Mouse (Mus musculus) urinary bladder, postnatal 0 days (tissue): ENCODE measurements around the gene Ilf2. TPM values are rescaled to one million over a fixed set of nuclear protein-coding genes. Genes with fewer than 3 reads are reported as not detected.

Source experiments
- polyA plus RNA-seq: library from polyadenylated mRNA; unstranded; fragments of >200 nt; fragmentation: Nextera tagmentation; extraction: Ambion mirVana; gene quantifications from 2 replicates; pipeline ENCODE4 v1.2.1, GENCODE M21; 2015

Ilf2 gene
- polyA plus RNA-seq = 59.7 and 65.9 TPM in 2 replicates

GRCm38 (mm10) chr3:90475831-90476611, at the start of gene Ilf2:
TSS of gene Ilf2 (plus strand) at chr3:90476126.

GRCm38 (mm10) chr3:90433381-90434020, 42.4 kb upstream of the Ilf2 start, which contains the start of gene Ints3:
TSS of gene Ints3 (minus strand) at chr3:90433622.

GRCm38 (mm10) chr3:90465686-90466310, 10.1 kb upstream of the Ilf2 start, which contains the start of gene Npr1:
TSS of gene Npr1 (minus strand) at chr3:90465866.

GRCm38 (mm10) chr3:90490696-90491256, 14.8 kb downstream of the Ilf2 start, which contains the start of gene Snapin:
TSS of gene Snapin (minus strand) at chr3:90491033.

GRCm38 (mm10) chr3:90508950-90509746, 33.2 kb downstream of the Ilf2 start, which contains the start of gene Chtop:
TSS of gene Chtop (minus strand) at chr3:90509498.

GRCm38 (mm10) chr3:90513796-90514590, 38.1 kb downstream of the Ilf2 start, which contains the start of the genes S100a1 and S100a13:
TSS of gene S100a1 (minus strand) at chr3:90514392.
TSS of gene S100a13 (plus strand) at chr3:90514435.

GRCm38 (mm10) chr3:90526580-90526979, 50.7 kb downstream of the Ilf2 start, which contains the start of gene S100a14:
TSS of gene S100a14 (plus strand) at chr3:90526856.

GRCm38 (mm10) chr3:90537141-90537904, 61.4 kb downstream of the Ilf2 start, which contains the start of gene S100a16:
TSS of gene S100a16 (plus strand) at chr3:90537254.

Other genes starting within 250 kb of the Ilf2 start
- 107 and 109 TPM in 2 replicates for gene Jtb, start 244.5 kb upstream of the Ilf2 start, polyA plus RNA-seq
- gene Creb3l4, start 232.6 kb upstream of the Ilf2 start, polyA plus RNA-seq = 1.3 and 1.9 TPM in 2 replicates
- gene Slc39a1, start 228.0 kb upstream of the Ilf2 start, polyA plus RNA-seq = 123 and 150 TPM in 2 replicates
- gene Crtc2, start 222.0 kb upstream of the Ilf2 start, polyA plus RNA-seq = 12.1 and 12.4 TPM in 2 replicates
- 1.9 and 2.2 TPM in 2 replicates for gene Dennd4b, start 210.9 kb upstream of the Ilf2 start, polyA plus RNA-seq
- gene Gatad2b, start 182.9 kb upstream of the Ilf2 start, polyA plus RNA-seq = 5.8 and 6.5 TPM in 2 replicates
- gene Slc27a3, start 86.2 kb upstream of the Ilf2 start, polyA plus RNA-seq = 6.9 and 8.3 TPM in 2 replicates
- 9.2 and 9.7 TPM in 2 replicates for gene Ints3, start 42.5 kb upstream of the Ilf2 start, polyA plus RNA-seq
- 3.0 and 4.5 TPM in 2 replicates for gene Npr1, start 10.3 kb upstream of the Ilf2 start, polyA plus RNA-seq
- gene Snapin, start 14.9 kb downstream of the Ilf2 start, polyA plus RNA-seq = 91.6 and 102 TPM in 2 replicates
- gene Chtop, start 33.4 kb downstream of the Ilf2 start, polyA plus RNA-seq = 81.7 and 90.6 TPM in 2 replicates
- gene S100a1, start 38.3 kb downstream of the Ilf2 start, polyA plus RNA-seq = 796 and 865 TPM in 2 replicates
- gene S100a13, start 38.3 kb downstream of the Ilf2 start, polyA plus RNA-seq = 82.3 and 90.7 TPM in 2 replicates
- gene S100a14, start 50.7 kb downstream of the Ilf2 start, polyA plus RNA-seq = 161 and 184 TPM in 2 replicates
- gene S100a16, start 61.1 kb downstream of the Ilf2 start, polyA plus RNA-seq = 293 and 298 TPM in 2 replicates
- 2.5 and 2.6 TPM in 2 replicates for gene S100a3, start 84.5 kb downstream of the Ilf2 start, polyA plus RNA-seq
- gene S100a2, start 114.1 kb downstream of the Ilf2 start, polyA plus RNA-seq = 0.88 TPM in 1 of 2 replicates, not detected in the other
- not detected in 2 replicates for gene Gm42674, start 125.8 kb downstream of the Ilf2 start, polyA plus RNA-seq
- gene S100a4, start 127.6 kb downstream of the Ilf2 start, polyA plus RNA-seq = 45.1 and 83.2 TPM in 2 replicates
- 1.4 and 1.6 TPM in 2 replicates for gene S100a5, start 132.4 kb downstream of the Ilf2 start, polyA plus RNA-seq
- gene S100a6, start 136.8 kb downstream of the Ilf2 start, polyA plus RNA-seq = 4,303 and 4,617 TPM in 2 replicates
- gene S100a7a, start 177.9 kb downstream of the Ilf2 start, polyA plus RNA-seq = 0.12 and 0.25 TPM in 2 replicates
- gene S100a8, start 192.9 kb downstream of the Ilf2 start, polyA plus RNA-seq = 21.3 and 232 TPM in 2 replicates
- gene S100a9, start 219.6 kb downstream of the Ilf2 start, polyA plus RNA-seq = 10.1 and 121 TPM in 2 replicates